Mouse (Mus musculus): ENCODE measurements around the gene Mrpl2. TPM values are rescaled to one million over a fixed set of nuclear protein-coding genes. Genes with fewer than 3 reads are reported as not detected.

Gene Mrpl2
- 289 and 528 TPM in 2 replicates for polyA plus RNA-seq (2012; ENCODE audit: insufficient read depth, low replicate concordance)

DNA sequence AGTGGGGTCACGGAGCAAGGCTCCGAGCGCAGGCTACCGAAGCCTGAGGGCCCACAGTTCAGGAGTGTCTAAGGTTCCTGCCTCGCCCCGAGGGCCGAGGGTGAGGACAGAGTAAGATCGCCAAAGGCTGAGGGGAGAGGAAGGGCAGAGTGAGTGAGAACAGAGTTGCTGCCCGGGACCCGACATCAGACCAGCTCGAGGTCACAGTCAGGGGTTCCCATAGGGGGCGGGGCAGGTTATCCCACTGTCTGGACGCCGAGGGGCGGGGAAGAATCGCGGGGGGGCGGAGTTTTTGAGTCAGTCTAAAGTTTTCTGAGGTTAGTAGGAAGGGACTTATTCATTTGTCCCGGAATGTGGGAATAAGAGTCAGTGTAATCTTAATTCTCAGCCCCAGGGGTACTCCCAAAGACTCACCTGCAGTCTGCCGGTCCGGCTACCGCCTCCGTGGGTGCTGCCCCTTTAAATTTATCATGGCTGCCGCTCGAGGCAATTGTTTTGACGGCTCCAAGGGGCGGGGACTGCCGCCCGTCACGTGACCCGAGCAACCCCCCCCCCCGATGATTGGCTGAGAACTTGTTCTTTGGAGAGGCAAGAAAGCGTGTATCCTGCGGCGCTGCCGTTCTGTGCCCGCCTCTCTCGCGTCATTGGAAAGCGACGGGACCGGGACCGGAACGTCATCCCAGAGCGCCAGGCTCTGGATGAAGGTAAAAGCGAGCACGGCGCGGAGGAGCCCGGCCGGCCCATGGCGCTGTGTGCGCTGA is at the start of gene Mrpl2, which contains the start of gene Klc4:
TSS of gene Mrpl2 (plus strand) at position 669 of the 761 bp plus-strand sequence.
TSS of gene Klc4 (minus strand) at position 462 of the 761 bp plus-strand sequence.
- Histone ChIP-seq H3K36me3 (replicated peaks; ENCODE audit: low read length) (peaks cover 58% of the 10 kb centered on the region), H3K4me3 (replicated peaks) (peak within 1 kb of the TSS; percentile 98), H3K4me1 (peaks cover 70% of the 10 kb centered on the region), H3K9me3 (no peaks in the 10 kb centered on the region), H3K27me3 (replicated peaks) (no peaks in the 10 kb centered on the region)
- TF ChIP-seq GATA1 (IDR thresholded peaks at IDR 0.05; ENCODE audit: borderline replicate concordance, low read length): no peak
- TF ChIP-seq FLI1 (IDR thresholded peaks at IDR 0.05; ENCODE audit: low read length): no peak

DNA sequence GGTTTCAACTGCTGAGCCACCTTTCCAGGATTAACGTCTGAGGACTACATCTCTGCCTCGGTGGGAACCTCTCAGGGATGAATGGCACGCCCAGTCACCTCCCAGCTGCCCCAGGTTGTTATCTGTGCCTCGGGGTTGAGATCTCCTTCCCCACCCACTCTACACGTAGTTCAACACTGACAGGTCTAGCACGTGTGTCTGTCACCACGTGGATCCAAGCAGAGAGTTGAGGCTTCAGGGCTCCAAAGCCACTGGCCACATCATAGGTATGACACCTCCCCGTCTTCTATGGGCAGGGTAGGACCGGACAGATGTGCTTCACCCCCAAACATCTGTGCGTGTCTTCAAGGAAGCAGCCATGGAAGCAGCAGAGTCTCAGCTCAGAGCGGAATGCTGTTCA is 48.1 kb upstream of the Mrpl2 start:
- H3K4me1 ChIP-seq: peaks cover 44% of the 10 kb centered on the region
- no peaks in the 10 kb centered on the region for H3K9me3 ChIP-seq
- no peak for TF ChIP-seq GATA1 (IDR thresholded peaks at IDR 0.05; ENCODE audit: borderline replicate concordance, low read length)
- TF ChIP-seq FLI1 (IDR thresholded peaks at IDR 0.05; ENCODE audit: low read length): no peak
- no peak overlapping the region for H3K4me3 ChIP-seq (replicated peaks)
- H3K36me3 ChIP-seq (replicated peaks; ENCODE audit: low read length): no peaks in the 10 kb centered on the region
- no peaks in the 10 kb centered on the region for H3K27me3 ChIP-seq (replicated peaks)

DNA sequence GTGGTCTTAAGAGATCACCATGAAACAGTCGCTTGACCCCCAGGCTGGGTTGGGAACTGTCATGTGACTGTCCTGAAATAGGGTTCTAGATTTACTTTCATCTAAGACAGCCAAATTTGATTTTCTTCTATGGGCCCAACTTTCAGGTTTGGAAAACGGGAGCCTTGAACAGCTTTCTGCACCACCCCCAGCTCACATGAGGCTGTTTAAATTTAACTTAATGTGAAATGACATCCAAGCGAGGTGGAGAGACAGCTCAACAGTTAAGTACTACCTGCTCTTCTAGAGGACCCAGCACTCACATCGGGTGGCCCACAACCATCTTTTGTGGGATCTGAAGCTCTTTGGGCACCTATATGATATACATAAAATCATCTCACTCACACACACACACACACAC is 47.1 kb upstream of the Mrpl2 start:
- no peak overlapping the region for H3K4me3 ChIP-seq (replicated peaks)
- TF ChIP-seq GATA1 (IDR thresholded peaks at IDR 0.05; ENCODE audit: borderline replicate concordance, low read length) (no peak), FLI1 (IDR thresholded peaks at IDR 0.05; ENCODE audit: low read length) (no peak)
- H3K9me3 ChIP-seq: no peaks in the 10 kb centered on the region
- H3K4me1 ChIP-seq: peaks cover 41% of the 10 kb centered on the region
- no peaks in the 10 kb centered on the region for H3K27me3 ChIP-seq (replicated peaks)
- no peaks in the 10 kb centered on the region for H3K36me3 ChIP-seq (replicated peaks; ENCODE audit: low read length)

DNA sequence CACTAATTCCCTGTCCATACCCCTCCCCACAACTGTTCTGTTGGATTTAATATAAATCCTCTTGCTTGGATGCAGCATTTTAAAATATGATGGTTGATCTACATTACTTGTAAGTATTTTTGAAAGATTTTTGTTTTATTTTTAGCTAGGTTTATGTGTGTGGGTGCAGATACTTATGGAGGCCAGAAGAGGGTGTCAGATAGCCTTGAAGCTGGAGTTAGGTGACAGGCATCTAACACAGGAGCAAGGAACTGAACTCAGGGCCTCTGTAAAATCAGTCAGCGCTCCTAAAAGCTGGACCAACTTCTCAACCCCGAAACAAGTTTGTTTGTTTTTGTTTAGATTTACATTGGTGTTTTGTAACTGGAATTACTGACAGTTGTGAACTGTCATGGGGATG is 45.5 kb upstream of the Mrpl2 start:
- TF ChIP-seq FLI1 (IDR thresholded peaks at IDR 0.05; ENCODE audit: low read length): no peak
- TF ChIP-seq GATA1 (IDR thresholded peaks at IDR 0.05; ENCODE audit: borderline replicate concordance, low read length): no peak
- Histone ChIP-seq H3K27me3 (replicated peaks) (no peaks in the 10 kb centered on the region), H3K4me3 (replicated peaks) (no peak overlapping the region), H3K9me3 (no peaks in the 10 kb centered on the region), H3K36me3 (replicated peaks; ENCODE audit: low read length) (no peaks in the 10 kb centered on the region), H3K4me1 (peaks cover 51% of the 10 kb centered on the region)

DNA sequence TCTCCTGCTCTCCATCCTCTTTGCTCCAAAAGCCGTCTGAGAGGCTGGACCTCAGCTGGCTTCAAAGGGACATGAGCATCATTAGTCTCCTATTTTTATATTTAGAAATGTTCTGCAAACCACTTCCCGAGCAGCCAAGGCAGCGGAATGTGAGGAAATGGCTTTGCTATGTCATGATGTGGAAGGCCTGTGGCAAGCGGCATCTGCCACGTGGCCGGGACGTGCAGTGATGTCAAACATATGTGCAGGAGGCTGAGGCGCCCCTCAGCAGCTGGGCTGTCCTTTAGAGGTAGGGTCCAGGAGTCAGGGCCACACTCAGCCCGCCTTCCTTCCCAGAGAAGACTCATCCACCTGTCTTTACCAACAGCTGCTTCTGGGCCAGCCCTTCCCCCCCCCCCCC is 43.8 kb upstream of the Mrpl2 start:
- Histone ChIP-seq H3K36me3 (replicated peaks; ENCODE audit: low read length) (no peaks in the 10 kb centered on the region), H3K4me1 (peaks cover 57% of the 10 kb centered on the region), H3K9me3 (no peaks in the 10 kb centered on the region), H3K27me3 (replicated peaks) (no peaks in the 10 kb centered on the region), H3K4me3 (replicated peaks) (peak overlapping the region; percentile 79)
- no peak for TF ChIP-seq FLI1 (IDR thresholded peaks at IDR 0.05; ENCODE audit: low read length)

DNA sequence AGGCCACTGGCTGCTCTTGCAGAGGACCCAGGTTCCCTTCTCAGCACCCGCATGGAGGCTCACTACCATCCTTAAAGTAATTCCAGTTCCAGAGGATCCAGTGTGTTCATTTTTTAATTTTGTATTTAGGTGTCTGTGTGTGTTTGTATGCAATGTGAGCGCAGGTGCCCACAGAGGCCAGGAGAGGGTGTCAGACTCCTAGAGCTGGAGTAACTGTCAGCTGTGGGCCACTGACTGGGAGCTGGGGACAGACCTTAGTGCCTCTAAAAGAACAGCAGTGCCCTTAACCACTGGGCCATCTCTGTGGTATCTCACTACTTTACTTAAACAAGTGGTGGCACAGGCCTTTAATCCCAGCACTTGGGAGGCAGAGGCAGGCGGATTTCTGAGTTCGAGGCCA is 42.8 kb upstream of the Mrpl2 start:
- Histone ChIP-seq H3K9me3 (no peaks in the 10 kb centered on the region), H3K27me3 (replicated peaks) (no peaks in the 10 kb centered on the region), H3K36me3 (replicated peaks; ENCODE audit: low read length) (no peaks in the 10 kb centered on the region), H3K4me3 (replicated peaks) (no peak overlapping the region), H3K4me1 (peaks cover 66% of the 10 kb centered on the region)
- TF ChIP-seq GATA1 (IDR thresholded peaks at IDR 0.05; ENCODE audit: borderline replicate concordance, low read length): no peak

DNA sequence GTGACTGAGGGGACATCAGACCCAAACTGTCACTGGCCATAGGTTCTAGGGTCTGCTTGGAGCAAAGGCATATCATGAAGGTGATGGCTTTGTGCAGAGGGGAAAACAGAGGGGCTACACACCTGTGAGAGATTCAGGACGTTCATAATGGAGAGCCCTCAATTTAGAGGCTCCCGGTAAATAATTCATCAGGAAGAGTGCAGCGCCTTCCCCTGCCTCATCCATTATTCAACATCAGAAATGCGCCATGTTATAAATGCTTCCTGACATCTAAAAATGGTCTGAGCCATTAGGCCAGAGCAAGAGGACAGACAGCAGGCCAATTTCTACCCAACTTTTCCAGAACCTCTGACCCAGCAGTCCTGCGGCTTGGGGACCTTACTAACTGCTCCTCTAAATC is 40.9 kb upstream of the Mrpl2 start:
- no peaks in the 10 kb centered on the region for H3K36me3 ChIP-seq (replicated peaks; ENCODE audit: low read length)
- TF ChIP-seq FLI1 (IDR thresholded peaks at IDR 0.05; ENCODE audit: low read length): no peak
- no peak for TF ChIP-seq GATA1 (IDR thresholded peaks at IDR 0.05; ENCODE audit: borderline replicate concordance, low read length)
- peaks cover 70% of the 10 kb centered on the region for H3K4me1 ChIP-seq
- H3K4me3 ChIP-seq (replicated peaks): no peak overlapping the region
- H3K9me3 ChIP-seq: no peaks in the 10 kb centered on the region
- no peaks in the 10 kb centered on the region for H3K27me3 ChIP-seq (replicated peaks)

DNA sequence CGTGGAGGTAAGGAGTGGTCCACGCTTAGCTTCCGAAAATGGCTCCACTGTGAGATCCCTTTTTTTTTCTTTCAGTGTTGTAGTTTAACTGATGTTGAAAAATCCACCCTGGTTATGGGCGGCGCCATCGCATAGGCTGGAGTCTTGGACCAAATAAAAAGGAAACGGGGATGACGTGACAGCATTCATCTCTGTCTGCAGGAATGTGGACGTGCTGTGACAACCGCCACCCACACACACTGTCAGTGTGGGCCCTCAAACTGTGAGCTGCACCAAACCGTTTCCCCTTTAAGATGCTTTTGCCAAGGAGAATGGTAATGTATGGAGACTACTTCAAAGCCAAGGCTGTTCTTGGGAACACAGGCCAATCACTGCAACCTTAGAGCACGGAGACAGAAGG is 40.0 kb upstream of the Mrpl2 start:
- Histone ChIP-seq H3K9me3 (no peaks in the 10 kb centered on the region), H3K27me3 (replicated peaks) (no peaks in the 10 kb centered on the region), H3K36me3 (replicated peaks; ENCODE audit: low read length) (no peaks in the 10 kb centered on the region), H3K4me1 (peaks cover 66% of the 10 kb centered on the region), H3K4me3 (replicated peaks) (no peak overlapping the region)
- TF ChIP-seq GATA1 (IDR thresholded peaks at IDR 0.05; ENCODE audit: borderline replicate concordance, low read length) (no peak), FLI1 (IDR thresholded peaks at IDR 0.05; ENCODE audit: low read length) (no peak)

DNA sequence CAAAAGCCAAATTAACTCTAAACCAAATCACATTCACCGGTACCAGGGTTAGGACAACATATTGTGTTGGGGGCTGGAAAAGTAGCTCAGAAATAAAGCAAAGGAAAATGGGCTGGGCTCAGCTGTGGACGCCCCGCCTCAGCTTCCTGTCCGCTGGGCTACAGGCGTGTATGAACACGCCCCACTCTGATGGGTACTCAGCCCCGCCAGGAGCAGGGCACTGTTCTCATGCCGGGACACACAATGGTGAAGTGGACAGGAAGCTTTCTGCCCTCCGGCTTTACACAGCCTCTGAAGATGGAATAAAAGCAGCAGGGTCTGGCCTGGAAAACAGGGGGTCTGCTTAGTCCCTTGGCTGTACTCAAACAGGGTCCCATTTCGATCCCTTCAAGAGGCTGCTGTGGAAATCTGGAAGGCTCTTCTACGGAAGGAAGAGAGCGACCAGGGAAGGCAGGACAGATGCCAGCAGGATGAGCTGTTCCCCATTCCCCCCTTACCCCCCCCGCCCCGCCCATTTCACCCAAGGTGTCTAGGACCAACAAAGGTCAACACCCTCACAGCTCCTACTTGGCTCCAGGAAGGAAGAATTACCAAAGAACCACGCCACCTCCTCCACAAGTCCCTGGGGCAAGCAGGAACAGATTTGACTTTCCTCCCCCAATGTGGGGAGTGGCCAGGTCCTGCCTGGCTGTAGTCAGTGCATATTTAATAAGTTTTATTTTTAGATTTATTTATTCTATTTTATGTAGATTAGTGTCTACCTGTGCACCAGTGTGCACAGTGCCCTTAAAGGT is 36.1 kb upstream of the Mrpl2 start:
- Histone ChIP-seq H3K27me3 (replicated peaks) (no peaks in the 10 kb centered on the region), H3K4me3 (replicated peaks) (peak overlapping the region; percentile 18), H3K9me3 (no peaks in the 10 kb centered on the region), H3K36me3 (replicated peaks; ENCODE audit: low read length) (no peaks in the 10 kb centered on the region), H3K4me1 (peaks cover 64% of the 10 kb centered on the region)
- TF ChIP-seq FLI1 (IDR thresholded peaks at IDR 0.05; ENCODE audit: low read length) (no peak), GATA1 (IDR thresholded peaks at IDR 0.05; ENCODE audit: borderline replicate concordance, low read length) (no peak)

DNA sequence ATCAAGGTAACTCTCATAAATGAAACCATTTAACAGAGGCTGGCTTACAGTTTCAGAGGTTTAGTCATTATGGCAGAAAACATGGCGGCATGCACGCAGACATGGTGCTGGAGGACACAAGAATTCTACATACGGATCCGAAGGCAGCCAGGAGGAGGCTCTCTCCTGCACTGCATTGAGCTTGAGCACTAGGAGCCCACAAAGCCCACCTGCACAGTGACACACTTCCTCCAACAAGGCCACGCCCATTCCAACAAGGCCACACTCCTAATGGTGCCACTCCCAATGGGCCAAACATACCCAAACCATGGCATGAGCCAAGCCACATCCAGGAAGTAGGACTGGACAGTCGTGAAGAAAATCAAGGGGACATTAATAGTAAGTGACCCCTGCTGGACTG is 34.7 kb upstream of the Mrpl2 start:
- Histone ChIP-seq H3K36me3 (replicated peaks; ENCODE audit: low read length) (no peaks in the 10 kb centered on the region), H3K9me3 (no peaks in the 10 kb centered on the region), H3K4me1 (peaks cover 54% of the 10 kb centered on the region), H3K27me3 (replicated peaks) (no peaks in the 10 kb centered on the region), H3K4me3 (replicated peaks) (no peak overlapping the region)
- TF ChIP-seq FLI1 (IDR thresholded peaks at IDR 0.05; ENCODE audit: low read length) (no peak), GATA1 (IDR thresholded peaks at IDR 0.05; ENCODE audit: borderline replicate concordance, low read length) (no peak)
